Mouse (Mus musculus): ENCODE measurements at regions not wholly inside any gene's neighbourhood (a gene's known extent, or its start where the extent isn't known, plus 50 kb on each side); places are given as distances from the start of the nearest gene placed in this dataset.

DNA sequence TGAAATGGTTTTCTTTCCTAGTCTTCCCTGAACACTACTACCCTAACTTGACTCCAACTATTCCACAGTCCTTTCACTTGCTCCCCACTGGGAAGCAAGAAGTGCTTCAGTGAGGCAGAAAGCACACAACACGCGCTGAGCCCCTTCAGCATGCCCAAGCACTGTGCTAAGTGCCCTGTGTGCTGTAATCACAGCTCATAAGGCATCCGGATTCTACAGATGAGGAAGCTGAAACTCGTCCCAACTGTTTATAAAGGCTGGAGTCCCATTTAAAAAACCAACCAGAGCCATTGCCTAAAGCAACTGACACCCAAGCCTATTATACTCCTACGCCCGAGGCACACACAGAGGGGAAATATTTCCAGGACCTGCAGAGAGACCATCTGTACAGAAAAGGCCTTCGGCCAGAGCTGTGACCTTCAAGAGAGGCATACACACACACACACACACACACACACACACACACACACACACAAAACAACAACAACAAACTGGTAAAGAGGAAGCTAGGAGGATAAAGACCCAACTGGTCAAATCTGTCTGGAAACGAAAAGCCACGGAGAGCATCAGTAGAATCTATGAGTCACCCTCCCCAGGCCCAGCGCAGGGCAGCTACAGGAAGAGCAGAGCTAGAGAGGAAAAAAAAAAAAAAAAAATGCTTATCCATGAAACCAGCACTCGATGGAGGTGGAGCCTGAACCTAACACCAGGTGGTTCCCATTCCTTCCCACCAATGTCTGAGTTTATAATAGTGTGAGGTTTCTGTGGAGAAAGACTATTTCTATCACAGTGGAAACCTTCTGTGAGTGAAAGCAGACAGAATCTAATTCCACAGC is 315.4 kb upstream of the Jmjd1c start:
- ATAC-seq (replicated peaks; ENCODE audit: poor library complexity, severe bottlenecking): no peak

DNA sequence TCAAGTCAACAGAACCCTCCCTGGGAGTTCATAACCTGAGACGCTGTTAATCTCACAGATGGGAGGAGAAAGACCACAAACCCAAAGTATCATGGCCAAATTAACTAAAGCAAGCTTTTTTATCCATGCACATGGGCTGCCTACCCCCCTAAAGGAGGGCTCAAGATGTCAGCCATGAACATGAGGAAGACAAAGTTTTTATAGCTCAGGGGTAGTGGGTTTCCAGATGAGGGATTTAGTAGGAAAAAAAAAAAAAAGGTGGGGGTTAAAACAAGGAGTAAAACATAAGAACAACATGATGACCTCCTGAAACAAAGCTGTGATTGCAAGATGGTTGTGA is 314.8 kb upstream of the Jmjd1c start:
- no peak for ATAC-seq (replicated peaks; ENCODE audit: poor library complexity, severe bottlenecking)

DNA sequence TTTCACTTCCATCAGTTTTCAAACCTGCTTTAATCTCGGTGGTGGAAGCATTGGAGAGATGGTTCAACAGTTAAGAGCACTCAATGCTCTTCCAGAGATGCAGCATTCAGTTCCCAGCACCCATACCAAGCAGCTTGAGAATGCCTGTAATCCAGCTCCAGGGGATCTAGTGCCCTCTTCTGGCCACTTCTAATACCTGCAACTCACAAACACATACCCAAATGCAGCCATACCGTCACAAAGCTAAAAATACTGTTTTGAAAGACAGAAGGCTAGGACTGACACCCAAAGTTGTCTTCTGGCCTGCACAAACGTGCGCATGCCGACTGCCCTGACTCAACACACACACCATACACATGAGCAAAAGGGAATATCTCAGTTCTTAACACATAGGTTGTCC is 313.9 kb upstream of the Jmjd1c start:
- no peak for ATAC-seq (replicated peaks; ENCODE audit: poor library complexity, severe bottlenecking)

DNA sequence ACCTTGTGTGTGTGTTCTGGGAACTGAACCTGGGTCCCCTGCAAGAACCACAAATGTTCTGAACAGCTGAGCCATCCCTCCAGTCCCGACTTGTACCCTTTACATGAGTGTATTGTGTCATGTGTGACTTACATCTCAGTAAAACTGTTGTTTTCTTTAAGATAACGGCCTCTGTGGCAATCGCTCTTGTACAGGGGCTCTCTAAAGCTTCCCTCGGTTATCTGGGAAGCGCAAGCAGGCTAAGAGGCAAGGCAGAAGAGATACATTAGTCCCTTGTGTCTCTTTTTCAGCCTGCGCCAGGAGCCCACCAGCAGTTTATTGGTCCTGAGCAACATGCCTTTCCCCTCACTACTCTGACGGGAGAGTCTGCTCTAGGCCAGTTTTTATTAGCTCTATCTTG is 308.1 kb upstream of the Jmjd1c start:
- ATAC-seq (replicated peaks; ENCODE audit: poor library complexity, severe bottlenecking): no peak

DNA sequence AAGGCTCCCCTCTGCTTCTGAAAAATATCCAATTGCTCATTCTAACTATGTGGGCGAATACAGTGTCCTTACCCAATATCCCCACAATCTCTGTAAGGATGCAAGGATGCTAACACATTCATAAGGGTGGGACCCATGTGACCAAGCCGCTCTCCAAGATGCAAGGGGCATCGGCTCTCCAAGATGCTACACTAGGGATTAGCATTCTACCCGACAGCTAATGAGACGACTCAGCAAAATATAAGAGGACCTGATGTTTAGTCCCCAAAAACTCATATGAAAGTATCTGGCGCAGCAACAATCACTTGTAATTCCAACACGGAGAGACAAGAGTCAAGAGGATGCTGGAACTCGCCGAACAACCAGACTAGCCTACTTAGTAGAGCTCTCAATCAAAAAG is 299.6 kb upstream of the Jmjd1c start:
- no peak for ATAC-seq (replicated peaks; ENCODE audit: poor library complexity, severe bottlenecking)

GRCm38 (mm10) chr10:66802691-66803090 is 293.2 kb upstream of the Jmjd1c start:
- ATAC-seq (replicated peaks; ENCODE audit: poor library complexity, severe bottlenecking): no peak

- peak; percentile 90 for ATAC-seq (replicated peaks; ENCODE audit: poor library complexity, severe bottlenecking)
Measured at GRCm38 (mm10) chr10:66807261-66807968, 288.5 kb upstream of the Jmjd1c start.

DNA sequence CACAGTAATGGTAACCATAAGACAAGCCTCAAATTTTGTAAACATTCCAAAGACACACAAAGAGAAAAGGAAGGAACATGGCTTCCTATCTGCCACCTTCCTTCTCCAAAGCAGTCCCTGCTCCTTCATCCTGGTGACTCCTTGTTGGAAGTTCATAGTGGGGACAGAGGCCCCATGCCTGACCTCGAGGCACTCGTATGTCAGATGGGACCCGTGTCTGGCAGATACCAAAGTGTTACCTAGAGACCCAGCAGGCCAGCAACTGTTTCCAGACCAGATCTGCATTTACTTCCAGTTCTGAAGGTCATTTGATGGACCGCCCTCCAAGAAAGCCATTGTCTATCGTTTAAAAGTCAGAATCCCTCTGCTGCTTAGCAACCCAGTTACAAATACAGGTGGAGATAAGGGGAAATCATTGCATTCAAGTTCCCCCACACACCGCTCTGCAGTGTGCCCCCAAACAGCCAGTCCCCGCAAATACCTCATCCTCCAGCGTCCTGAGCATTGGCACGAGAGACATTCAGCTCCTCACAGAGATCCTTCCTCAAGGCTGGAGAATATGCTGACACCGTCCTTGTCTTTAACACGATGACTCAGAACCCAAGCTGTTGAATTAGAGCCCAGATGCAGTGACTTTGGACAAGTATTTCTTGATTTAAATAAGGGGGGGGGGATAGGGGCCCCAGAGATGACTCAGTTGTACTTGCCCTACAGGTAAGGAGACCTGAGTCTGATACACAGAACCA is 283.2 kb upstream of the Jmjd1c start:
- no peak for ATAC-seq (replicated peaks; ENCODE audit: poor library complexity, severe bottlenecking)

GRCm38 (mm10) chr10:66813850-66814564 is 281.9 kb upstream of the Jmjd1c start:
- ATAC-seq (replicated peaks; ENCODE audit: poor library complexity, severe bottlenecking): no peak; the same call in 1 of the 2 replicates

GRCm38 (mm10) chr10:66814565-66815201 is 281.2 kb upstream of the Jmjd1c start:
- peak; percentile 93; the same call in 1 of the 2 replicates for ATAC-seq (replicated peaks; ENCODE audit: poor library complexity, severe bottlenecking)

- no peak for ATAC-seq (replicated peaks; ENCODE audit: poor library complexity, severe bottlenecking)
Measured at GRCm38 (mm10) chr10:66815951-66816350, 280.0 kb upstream of the Jmjd1c start.

GRCm38 (mm10) chr10:66816776-66817175 is 279.1 kb upstream of the Jmjd1c start:
- no peak for ATAC-seq (replicated peaks; ENCODE audit: poor library complexity, severe bottlenecking)

GRCm38 (mm10) chr10:66817876-66818275 is 278.0 kb upstream of the Jmjd1c start:
- no peak for ATAC-seq (replicated peaks; ENCODE audit: poor library complexity, severe bottlenecking)

DNA sequence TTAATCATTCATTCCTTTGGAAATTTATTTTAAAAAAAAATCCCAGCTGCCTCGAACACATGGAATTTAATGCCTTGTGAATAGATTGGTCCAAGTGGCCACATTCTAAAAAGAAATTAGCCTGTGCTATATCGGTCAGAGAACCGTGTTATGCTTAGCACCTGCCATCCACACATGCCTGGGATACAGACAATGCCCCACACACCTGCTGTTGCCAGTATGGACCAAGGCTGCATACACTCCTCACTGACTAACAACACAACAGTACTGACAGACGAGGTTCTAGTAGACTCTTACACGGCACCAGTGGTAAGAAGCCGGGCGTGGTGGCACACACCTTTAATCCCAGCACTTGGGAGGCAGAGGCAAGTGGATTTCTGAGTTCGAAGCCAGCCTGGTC is 276.4 kb upstream of the Jmjd1c start:
- no peak for ATAC-seq (replicated peaks; ENCODE audit: poor library complexity, severe bottlenecking)

- no peak for ATAC-seq (replicated peaks; ENCODE audit: poor library complexity, severe bottlenecking)
Measured at GRCm38 (mm10) chr10:66825737-66826136, 270.2 kb upstream of the Jmjd1c start.

- ATAC-seq (replicated peaks; ENCODE audit: poor library complexity, severe bottlenecking): no peak
Measured at GRCm38 (mm10) chr10:66826327-66826726, 269.6 kb upstream of the Jmjd1c start.

DNA sequence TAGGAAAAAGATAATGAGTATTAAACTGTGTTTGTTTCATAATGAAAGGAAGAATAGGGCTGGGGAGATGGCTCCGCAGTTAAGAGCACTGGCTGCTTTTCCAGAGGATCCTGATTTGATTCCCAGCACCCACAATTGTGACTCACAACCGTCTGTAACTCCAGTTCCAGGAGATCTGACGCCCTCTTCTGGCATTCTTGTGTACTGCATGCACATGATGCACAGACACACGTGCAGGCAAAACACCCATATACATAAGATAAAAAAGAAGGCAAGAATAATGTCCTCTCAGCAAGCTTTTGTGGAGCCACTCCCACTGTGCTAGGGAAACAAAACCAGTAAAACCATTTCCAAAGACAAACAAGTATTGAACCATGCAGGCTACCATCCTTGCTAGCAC is 261.0 kb upstream of the Jmjd1c start:
- no peak for ATAC-seq (replicated peaks; ENCODE audit: poor library complexity, severe bottlenecking)

GRCm38 (mm10) chr10:66839058-66839457 is 256.9 kb upstream of the Jmjd1c start:
- ATAC-seq (replicated peaks; ENCODE audit: poor library complexity, severe bottlenecking): no peak

- ATAC-seq (replicated peaks; ENCODE audit: poor library complexity, severe bottlenecking): no peak
Measured at GRCm38 (mm10) chr10:66843258-66843657, 252.7 kb upstream of the Jmjd1c start.

DNA sequence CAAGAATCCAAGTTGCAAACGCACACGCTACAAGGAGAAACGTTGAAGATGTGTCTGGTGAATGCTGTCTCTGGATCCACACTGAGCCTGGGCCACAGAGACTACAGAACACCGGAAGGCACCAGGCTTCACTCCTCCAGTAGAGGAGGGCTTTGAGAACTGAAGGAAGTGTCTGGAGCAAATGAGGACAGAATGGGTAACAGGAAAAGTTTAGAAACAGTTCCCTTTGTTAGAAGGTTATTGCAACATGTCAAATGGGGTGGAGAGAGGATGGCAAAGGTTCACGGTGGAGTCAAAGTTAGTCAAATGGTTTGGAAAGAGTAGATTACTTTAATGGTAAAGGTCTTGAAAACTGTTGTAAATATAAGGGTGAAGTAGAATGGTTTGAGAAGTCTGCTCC is 247.1 kb upstream of the Jmjd1c start:
- ATAC-seq (replicated peaks; ENCODE audit: poor library complexity, severe bottlenecking): peak; percentile 54
